Mouse (Mus musculus) midbrain, embryonic 16.5 days (tissue): ENCODE data around the gene Pid1. TPM values are rescaled to one million over a fixed set of nuclear protein-coding genes. Genes with fewer than 3 reads are reported as not detected.

Experiments
- ATAC-seq: fragments of 200-750 bp; cut with Nextera tagmentation; 2 replicates; pipeline ENCODE4 v1.8.0; 2017; ENCODE audit warnings: moderate TSS enrichment
- H3K27ac ChIP-seq: fragments of 300-500 bp; sonication (generic); 2 replicates; pipeline ENCODE4 v1.5.1; 2014; ENCODE audit warnings: mild to moderate bottlenecking, low read length, mixed read lengths
- H3K27me3 ChIP-seq: fragments of 300-500 bp; sonication (generic); 2 replicates; pipeline ENCODE4 v1.6.1; 2014; ENCODE audit warnings: low read depth, low read length, mixed read lengths; ENCODE audit not compliant: control insufficient read depth, insufficient read depth
- H3K36me3 ChIP-seq: fragments of 300-500 bp; sonication (generic); 2 replicates; pipeline ENCODE4 v1.6.1; 2014; ENCODE audit warnings: mild to moderate bottlenecking, low read length, moderate library complexity, mixed read lengths; ENCODE audit not compliant: control insufficient read depth, insufficient read depth
- H3K4me1 ChIP-seq: fragments of 300-500 bp; sonication (generic); 2 replicates; pipeline ENCODE4 v1.6.1; 2014; ENCODE audit warnings: mild to moderate bottlenecking, low read length, mixed read lengths; ENCODE audit not compliant: control insufficient read depth, insufficient read depth
- H3K4me2 ChIP-seq: fragments of 300-500 bp; sonication (generic); 2 replicates; pipeline ENCODE4 v1.6.1; 2014; ENCODE audit warnings: mild to moderate bottlenecking, low read length, mixed read lengths
- H3K4me3 ChIP-seq: fragments of 300-500 bp; sonication (generic); 2 replicates; pipeline ENCODE4 v1.5.1; 2014; ENCODE audit warnings: low read depth, mild to moderate bottlenecking, low read length, moderate library complexity, mixed read lengths
- H3K9ac ChIP-seq: fragments of 300-500 bp; sonication (generic); 2 replicates; pipeline ENCODE4 v1.6.1; 2014; ENCODE audit warnings: low read depth, low read length, mixed read lengths
- H3K9me3 ChIP-seq: fragments of 300-500 bp; sonication (generic); replicated peaks from 2 replicates; pipeline ENCODE4 v1.6.1; 2014; ENCODE audit warnings: mild to moderate bottlenecking, low read length, mixed read lengths; ENCODE audit not compliant: control insufficient read depth, poor library complexity, severe bottlenecking
- WGBS: fragments of 180-500 bp; shearing (Covaris S2); extraction: QIAGEN DNeasy Blood & Tissue Kit; methylation state at CpG from one replicate; pipeline ENCODE4 v1.1.7; 2014; 5-methylcytosine and 5-hydroxymethylcytosine counted together
- polyA plus RNA-seq: library from polyadenylated mRNA; unstranded; fragments of >200 nt; fragmentation: Nextera tagmentation; extraction: Ambion mirVana; gene quantifications from 2 replicates; pipeline ENCODE4 v1.2.1, GENCODE M21; 2015

The Pid1 gene
- polyA plus RNA-seq = 80.8 and 82.7 TPM in 2 replicates

GRCm38 (mm10) chr1:84363967-84364366 is at the start of gene Pid1:
Pid1 (minus strand) TSS chr1:84364180.
- Histone ChIP-seq H3K27me3 (no peaks in the 10 kb centered on the region), H3K9me3 (no peaks in the 10 kb centered on the region), H3K4me1 (peaks cover 6% of the 10 kb centered on the region; the same call in 1 of the 2 replicates), H3K36me3 (no peaks in the 10 kb centered on the region), H3K4me3 (no peak within 1 kb of the TSS), H3K9ac (no peak within 1 kb of the TSS), H3K4me2 (no peak within 1 kb of the TSS), H3K27ac (no peak within 1 kb of the TSS)
- 90% methylated on average over 8 of the region's 8 CpGs for WGBS
- no peak for ATAC-seq

GRCm38 (mm10) chr1:84409514-84409913 is 45.5 kb upstream of the Pid1 start:
- H3K4me3 ChIP-seq = no peak overlapping the region
- H3K27ac ChIP-seq = no peak overlapping the region
- H3K27me3 ChIP-seq = no peaks in the 10 kb centered on the region
- ATAC-seq = no peak
- no peaks in the 10 kb centered on the region; the same call in 1 of the 2 replicates for H3K9me3 ChIP-seq
- H3K36me3 ChIP-seq = peaks cover 11% of the 10 kb centered on the region; the same call in 1 of the 2 replicates
- whole genome bisulfite sequencing = 85% methylated on average over 2 of the region's 2 CpGs
- no peak overlapping the region for H3K9ac ChIP-seq
- H3K4me1 ChIP-seq = no peaks in the 10 kb centered on the region
- no peak overlapping the region for H3K4me2 ChIP-seq

GRCm38 (mm10) chr1:84408873-84409272 is 44.9 kb upstream of the Pid1 start:
- no peak overlapping the region for H3K4me2 ChIP-seq
- peaks cover 11% of the 10 kb centered on the region; the same call in 1 of the 2 replicates for H3K36me3 ChIP-seq
- H3K4me1 ChIP-seq = no peaks in the 10 kb centered on the region
- H3K27ac ChIP-seq = no peak overlapping the region
- H3K4me3 ChIP-seq = no peak overlapping the region
- no peaks in the 10 kb centered on the region for H3K27me3 ChIP-seq
- no peak overlapping the region for H3K9ac ChIP-seq
- H3K9me3 ChIP-seq = no peaks in the 10 kb centered on the region; the same call in 1 of the 2 replicates
- 68% methylated on average over 2 of the region's 2 CpGs for WGBS
- ATAC-seq = no peak

- ATAC-seq = no peak
- Histone ChIP-seq H3K36me3 (0 out of 2 replicates have a peak, but pooled peaks cover 3% of the 10 kb centered on the region), H3K27me3 (no peaks in the 10 kb centered on the region), H3K4me1 (no peaks in the 10 kb centered on the region), H3K9me3 (no peaks in the 10 kb centered on the region), H3K27ac (no peak overlapping the region), H3K4me2 (no peak overlapping the region), H3K4me3 (no peak overlapping the region), H3K9ac (no peak overlapping the region)
- 83% methylated on average over 4 of the region's 4 CpGs for WGBS
These were observed 42.9 kb upstream of the Pid1 start for GRCm38 (mm10) chr1:84406891-84407290.

GRCm38 (mm10) chr1:84405551-84406290 is 41.7 kb upstream of the Pid1 start:
- WGBS = 80% methylated on average over 5 of the region's 5 CpGs
- Histone ChIP-seq H3K4me3 (no peak overlapping the region), H3K27ac (no peak overlapping the region), H3K27me3 (no peaks in the 10 kb centered on the region), H3K4me2 (no peak overlapping the region), H3K9ac (no peak overlapping the region), H3K4me1 (no peaks in the 10 kb centered on the region), H3K36me3 (0 out of 2 replicates have a peak, but pooled peaks cover 3% of the 10 kb centered on the region), H3K9me3 (no peaks in the 10 kb centered on the region)
- peak; percentile 33 for ATAC-seq

GRCm38 (mm10) chr1:84404880-84405279 is 40.9 kb upstream of the Pid1 start:
- 47% methylated on average over 12 of the region's 12 CpGs for WGBS

GRCm38 (mm10) chr1:84402154-84402553 is 38.2 kb upstream of the Pid1 start:
- Histone ChIP-seq H3K4me3 (no peak overlapping the region), H3K9me3 (no peaks in the 10 kb centered on the region), H3K36me3 (0 out of 2 replicates have a peak, but pooled peaks cover 3% of the 10 kb centered on the region), H3K27ac (no peak overlapping the region), H3K4me2 (no peak overlapping the region), H3K9ac (no peak overlapping the region), H3K4me1 (no peaks in the 10 kb centered on the region), H3K27me3 (no peaks in the 10 kb centered on the region)
- no peak for ATAC-seq
- WGBS = 56% methylated on average over 1 of the region's 1 CpGs

More at GRCm38 (mm10) chr1:84404880-84405279, 40.9 kb upstream of the Pid1 start:
- Histone ChIP-seq H3K27me3 (no peaks in the 10 kb centered on the region), H3K27ac (0 out of 2 replicates have a peak overlapping the region, but pooled peaks have one; percentile 17), H3K9ac (no peak overlapping the region), H3K36me3 (0 out of 2 replicates have a peak, but pooled peaks cover 3% of the 10 kb centered on the region), H3K4me3 (no peak overlapping the region), H3K4me2 (no peak overlapping the region), H3K9me3 (no peaks in the 10 kb centered on the region), H3K4me1 (no peaks in the 10 kb centered on the region)
- 0 out of 2 replicates have a peak, but pooled peaks have one; percentile 12 for ATAC-seq

GRCm38 (mm10) chr1:84399671-84400070 is 35.7 kb upstream of the Pid1 start:
- no peaks in the 10 kb centered on the region for H3K9me3 ChIP-seq
- H3K27me3 ChIP-seq = no peaks in the 10 kb centered on the region
- no peak overlapping the region for H3K4me2 ChIP-seq
- H3K36me3 ChIP-seq = no peaks in the 10 kb centered on the region
- 85% methylated on average over 3 of the region's 3 CpGs for WGBS
- H3K9ac ChIP-seq = no peak overlapping the region
- no peaks in the 10 kb centered on the region for H3K4me1 ChIP-seq
- no peak overlapping the region for H3K27ac ChIP-seq
- no peak overlapping the region for H3K4me3 ChIP-seq
- no peak for ATAC-seq

- Histone ChIP-seq H3K4me1 (no peaks in the 10 kb centered on the region), H3K27me3 (no peaks in the 10 kb centered on the region), H3K4me2 (no peak overlapping the region), H3K36me3 (no peaks in the 10 kb centered on the region), H3K9me3 (no peaks in the 10 kb centered on the region), H3K9ac (no peak overlapping the region), H3K27ac (no peak overlapping the region), H3K4me3 (no peak overlapping the region)
- 93% methylated on average over 4 of the region's 4 CpGs for WGBS
- no peak for ATAC-seq
These were observed 35.1 kb upstream of the Pid1 start for GRCm38 (mm10) chr1:84399118-84399517.
